Comparison of ENCODE assay signal across 19 mouse cellular contexts in the genomic region with DNA sequence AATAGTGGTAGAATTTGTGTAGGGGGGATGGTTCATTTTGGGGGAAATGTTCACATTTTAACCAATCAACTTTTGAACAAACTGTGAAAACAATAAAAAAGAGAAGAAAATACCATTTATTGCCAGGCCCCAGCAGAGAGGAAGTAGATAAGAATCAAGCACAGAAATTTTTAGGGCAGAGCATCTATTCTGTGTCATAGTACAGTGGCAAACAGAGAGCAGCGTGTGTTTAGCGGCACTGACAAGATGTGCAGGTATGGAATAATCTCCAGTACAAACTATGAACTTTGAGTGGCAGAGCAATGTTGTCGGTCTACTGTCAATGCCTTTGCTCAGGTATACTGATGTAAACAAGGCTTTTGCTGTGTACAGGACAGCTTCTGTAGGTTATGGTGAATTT.
DNase-seq lines count a peak whose midpoint lies in the region; ATAC-seq lines count a peak whose summit lies in the region.
"Had no signal": no experiment of that assay in that cellular context is flagged by ENCODE, and none has a peak within 500 bp of the region (broad histone marks: within the 10 kb centered on the region; RNA-seq: fewer than 3 reads in every experiment).

No protein-coding gene starts in this region.

- DNase-seq in CD4-positive, CD25-positive, alpha-beta regulatory T cell, adult 2 months (ENCODE audit: low read depth, low spot score), result peak; percentile 23
- peak; percentile 10 for DNase-seq in induced T-regulatory cell, adult 2 months (ENCODE audit: low read depth)
- DNase-seq in gastrocnemius, adult 8-10 months (ENCODE audit: low spot score in 2 of 2), result no peak
- no peak for DNase-seq in right cerebral cortex, adult 18-20 months
- DNase-seq: adrenal gland, adult 8-10 months; adrenal gland, postnatal 36 days; cerebellum, adult 11-12 months; cerebellum, adult 2 months; cerebellum, adult 9-10 months; cerebellum, postnatal 10 days; cerebellum, postnatal 36 days; forebrain, postnatal 0 days had no signal

- ATAC-seq in CD4-positive, CD25-positive, alpha-beta regulatory T cell, adult 4 months, result peak; percentile 61
- ATAC-seq in common myeloid progenitor, adult 5-6 weeks (replicated peaks; ENCODE audit: low read depth, poor library complexity, severe bottlenecking), result peak; percentile 63
- no peak for ATAC-seq in erythroid progenitor cell, adult 5-6 weeks (replicated peaks; ENCODE audit: low FRiP score, poor library complexity, severe bottlenecking)
- ATAC-seq: activated CD4-positive, CD25-positive, alpha-beta regulatory T cell, adult 4 months; forebrain, embryonic 13.5 days; forebrain, embryonic 15.5 days; forebrain, postnatal 0 days; Patski had no signal

Comparison
In these comparisons a context has a peak if more than half of its experiments do, and no peak if none do; other contexts are left out.
1. DNase-seq: peak in CD4-positive, CD25-positive, alpha-beta regulatory T cell, adult 2 months (single experiment) and induced T-regulatory cell, adult 2 months (single experiment); none in gastrocnemius, adult 8-10 months (0 of 2) and right cerebral cortex, adult 18-20 months (single experiment).